Mouse (Mus musculus) R1 (cell line): ENCODE data around the gene Hbq1b.

Source experiments
- DNase-seq: peaks from one replicate; pipeline ENCODE4 v3.0.0-alpha.2; 2018; ENCODE audit warnings: low read depth, low spot score

Gene Hbq1b

DNA sequence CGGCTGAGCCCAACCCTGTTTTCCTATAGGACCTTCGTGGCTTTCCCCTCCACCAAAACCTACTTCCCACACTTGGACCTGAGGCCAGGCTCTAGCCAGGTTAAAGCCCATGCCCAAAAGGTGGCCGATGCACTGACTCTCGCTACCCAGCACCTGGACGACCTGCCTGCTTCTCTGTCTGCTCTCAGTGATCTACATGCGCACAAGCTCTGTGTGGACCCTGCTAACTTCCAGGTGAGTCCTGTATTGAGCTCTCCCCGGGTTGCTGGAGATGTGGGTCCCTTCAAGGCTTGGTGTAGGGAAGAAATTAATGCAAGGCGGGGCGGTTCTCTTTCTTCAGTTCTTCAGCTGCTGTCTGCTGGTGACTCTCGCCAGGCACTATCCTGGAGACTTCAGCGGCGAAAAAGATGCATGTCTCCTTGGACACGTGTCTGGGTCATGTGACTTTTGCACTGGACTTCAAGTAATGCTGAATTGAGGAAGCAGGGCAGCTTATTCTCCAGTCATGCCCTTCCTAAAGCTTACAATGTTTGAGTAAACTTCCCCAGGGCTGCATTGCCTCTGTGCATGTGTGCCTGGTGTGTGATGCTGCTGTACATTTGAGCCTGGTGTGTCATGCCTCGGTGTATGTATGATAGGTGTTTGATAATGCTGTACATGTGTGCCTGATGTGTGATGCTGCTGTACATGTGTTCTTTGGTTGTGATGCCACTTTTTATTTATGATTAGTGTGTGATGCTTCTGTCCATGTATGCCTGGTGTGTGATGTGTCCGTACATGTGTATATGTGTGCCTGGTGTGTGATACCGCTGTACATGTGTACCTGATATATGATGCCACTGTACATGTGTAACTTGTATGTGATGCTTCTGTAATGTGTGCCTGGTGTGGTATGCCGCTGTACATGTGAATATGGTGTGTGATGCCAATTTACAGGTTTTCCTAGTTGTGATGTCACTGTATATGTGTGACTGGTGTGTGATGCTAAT, 13.8 kb downstream of the Hbq1b start:
- DNase-seq, result peak; percentile 31

DNA sequence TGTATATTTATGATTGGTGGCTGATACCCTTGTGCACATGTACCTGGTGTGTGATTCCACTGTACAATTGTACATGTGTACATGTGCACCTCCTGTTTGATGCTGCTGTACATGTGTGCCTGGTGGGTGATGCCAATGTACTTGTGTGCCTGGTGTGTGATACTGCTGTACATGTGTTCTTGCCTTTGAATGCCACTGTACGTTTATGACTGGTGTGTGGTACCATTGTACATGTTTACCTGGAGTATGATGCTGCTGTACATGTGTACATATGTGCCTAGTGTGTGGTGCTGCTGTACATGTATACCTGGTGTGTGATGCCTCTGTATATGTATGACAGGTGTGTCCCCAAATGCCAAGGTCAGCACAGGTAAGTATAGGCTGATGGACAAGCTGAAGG, 14.7 kb downstream of the Hbq1b start:
- DNase-seq, result no peak

DNA sequence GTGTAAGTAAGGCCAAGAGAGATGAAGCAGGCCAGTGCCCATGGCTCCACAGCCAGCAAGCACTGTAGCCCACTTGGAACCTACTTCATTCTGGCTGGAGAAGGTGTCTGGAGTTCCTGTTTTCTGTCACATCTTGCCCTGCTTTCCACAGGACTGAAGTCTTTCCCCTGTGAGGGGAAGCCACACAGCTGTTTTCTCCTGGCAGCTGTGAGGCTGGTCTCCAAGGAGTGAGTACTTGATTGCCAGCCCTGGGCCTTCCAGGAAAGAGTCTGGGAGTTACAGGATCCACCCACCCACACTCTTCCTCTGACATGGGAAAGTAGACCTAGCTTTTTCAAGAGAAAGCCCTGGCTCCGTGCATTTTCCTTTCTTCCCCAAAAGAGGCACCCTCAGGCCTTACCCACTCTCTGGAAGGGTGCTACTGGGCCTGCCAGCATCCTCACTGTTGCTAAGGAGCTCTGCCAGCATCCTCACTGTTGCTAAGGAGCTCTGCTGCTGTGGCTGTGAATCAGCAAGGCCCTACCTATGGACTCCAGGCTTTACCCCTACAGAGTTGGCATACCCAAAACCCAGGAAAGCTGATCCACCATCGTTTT, 16.2 kb downstream of the Hbq1b start:
- DNase-seq, result no peak

DNA sequence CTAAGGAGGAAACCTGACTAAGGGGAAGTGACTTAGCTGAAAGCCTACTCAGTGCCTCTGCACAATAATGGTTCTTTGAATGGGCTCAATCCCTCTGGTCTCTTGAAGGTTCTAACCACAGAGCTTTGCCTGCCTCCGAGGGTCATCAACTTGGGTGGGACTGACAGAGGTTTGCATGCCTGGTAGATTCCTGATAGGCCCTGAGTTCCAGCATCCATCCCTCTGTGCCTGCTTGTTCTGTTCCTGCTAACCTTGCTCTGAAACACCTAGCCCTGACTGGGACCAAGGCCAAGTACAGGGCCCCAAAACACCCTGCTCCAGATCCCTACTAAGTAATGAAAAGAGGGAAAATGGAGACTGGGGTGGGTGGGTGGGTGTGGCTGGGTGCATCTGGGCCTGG, 16.7 kb downstream of the Hbq1b start:
- no peak for DNase-seq

DNA sequence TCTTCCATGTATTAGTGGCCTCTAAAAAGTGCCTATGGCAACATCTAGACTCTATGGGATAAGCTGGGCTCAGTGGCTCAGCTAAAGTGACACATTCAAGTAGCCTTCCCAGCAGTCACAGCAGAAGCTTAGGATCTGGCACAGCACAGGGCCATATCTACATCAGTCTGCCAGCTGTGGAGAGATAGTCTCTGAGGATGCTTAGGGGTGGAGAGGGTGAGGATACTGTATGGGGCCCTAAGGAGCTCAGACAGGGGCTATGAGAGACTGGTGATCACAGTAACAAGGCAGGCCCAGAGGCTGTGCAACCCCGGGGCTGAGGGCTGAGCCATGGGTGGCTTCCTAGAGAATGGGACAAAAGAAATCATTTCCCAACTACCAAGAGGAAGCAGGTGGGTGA, 20.2 kb downstream of the Hbq1b start:
- DNase-seq, result no peak

DNA sequence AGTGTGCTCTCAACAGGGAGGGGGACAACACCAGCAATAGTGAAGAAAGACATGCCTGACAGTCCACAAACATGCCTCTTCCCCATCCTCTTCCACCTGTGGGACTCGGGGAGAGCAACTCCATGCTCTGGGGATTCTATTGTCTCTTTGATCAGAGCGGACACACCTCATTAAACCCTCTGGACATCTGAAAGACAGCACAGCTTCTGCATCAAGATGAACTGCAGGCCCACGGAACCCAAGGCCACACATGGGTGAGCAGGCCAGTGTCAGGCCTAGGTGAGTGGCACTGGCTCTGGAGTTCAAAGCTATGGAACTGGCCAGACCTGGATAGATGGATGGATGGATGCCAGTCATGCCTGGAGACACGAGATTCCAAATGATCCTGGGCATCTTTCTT, 22.7 kb downstream of the Hbq1b start:
- DNase-seq, result no peak

DNA sequence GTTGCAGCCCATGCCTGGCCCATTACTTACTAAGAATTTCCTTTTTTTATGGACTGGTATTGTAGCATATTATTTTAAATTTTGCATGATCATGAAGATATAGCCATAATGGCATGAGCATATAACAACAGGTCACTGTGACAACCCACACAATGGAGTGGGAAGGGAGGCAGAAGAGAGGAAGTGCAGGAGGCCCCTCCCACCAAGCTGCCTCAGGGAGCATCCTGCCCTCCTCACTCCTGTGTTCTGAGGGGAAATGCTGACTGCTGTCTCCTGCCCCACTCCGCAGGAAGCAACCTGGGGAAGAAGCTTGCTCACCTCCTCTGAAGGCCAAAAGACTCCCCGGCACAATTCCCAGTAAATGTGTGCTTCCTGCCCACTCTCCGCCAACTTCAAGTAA, 23.2 kb downstream of the Hbq1b start:
- DNase-seq, result no peak

DNA sequence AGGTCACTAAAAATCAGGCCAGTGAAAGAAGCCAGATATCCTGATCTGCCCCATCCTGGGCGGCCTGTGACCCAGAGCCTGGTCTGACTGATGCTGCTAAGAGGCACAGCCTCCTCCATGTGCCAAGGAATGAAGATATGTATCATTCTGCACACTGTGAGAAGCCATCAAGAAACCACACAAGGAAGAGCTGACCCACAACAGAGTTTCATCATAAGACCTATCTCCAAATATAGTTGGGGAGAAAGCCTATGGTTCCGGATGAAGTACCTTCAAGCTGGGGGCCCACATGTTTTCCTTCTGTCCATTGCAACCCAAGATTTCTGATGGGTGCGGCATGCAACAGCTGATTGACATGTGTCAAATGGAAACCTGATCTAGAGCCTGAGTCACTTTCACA, 29.2 kb downstream of the Hbq1b start:
- no peak for DNase-seq

DNA sequence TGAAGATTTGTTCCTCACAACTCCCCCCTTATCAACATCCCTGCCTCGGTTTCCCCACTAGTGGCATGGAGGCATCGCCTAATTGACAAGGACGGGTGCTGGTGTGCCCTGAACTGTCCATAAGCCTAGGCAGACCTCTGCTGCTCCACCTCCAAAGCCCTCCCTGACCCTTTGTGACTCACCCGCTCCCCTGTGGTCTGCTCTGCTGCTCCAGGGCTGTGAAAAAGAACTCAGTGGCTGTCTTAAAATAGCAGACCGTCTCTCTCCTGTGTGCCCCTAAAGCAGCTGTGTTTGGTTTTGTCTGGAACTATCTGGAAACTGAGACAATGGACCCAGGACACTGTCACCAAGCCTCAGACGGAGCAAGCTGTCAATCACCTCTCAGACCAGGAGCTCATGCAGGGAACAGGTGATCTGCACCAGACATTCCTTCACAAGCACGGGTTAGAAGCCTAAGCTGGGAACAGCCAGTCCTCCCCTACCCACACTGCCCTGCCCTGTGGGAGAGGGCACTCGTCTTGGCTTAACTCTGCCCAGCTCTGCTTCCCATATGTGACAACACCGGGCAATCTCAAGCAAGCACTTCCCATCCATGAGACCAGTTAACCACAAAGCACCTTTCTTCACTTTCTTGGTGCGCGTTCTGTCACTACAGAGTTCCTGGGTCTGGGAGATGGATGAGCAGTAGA, 33.9 kb downstream of the Hbq1b start:
- DNase-seq, result peak; percentile 39

DNA sequence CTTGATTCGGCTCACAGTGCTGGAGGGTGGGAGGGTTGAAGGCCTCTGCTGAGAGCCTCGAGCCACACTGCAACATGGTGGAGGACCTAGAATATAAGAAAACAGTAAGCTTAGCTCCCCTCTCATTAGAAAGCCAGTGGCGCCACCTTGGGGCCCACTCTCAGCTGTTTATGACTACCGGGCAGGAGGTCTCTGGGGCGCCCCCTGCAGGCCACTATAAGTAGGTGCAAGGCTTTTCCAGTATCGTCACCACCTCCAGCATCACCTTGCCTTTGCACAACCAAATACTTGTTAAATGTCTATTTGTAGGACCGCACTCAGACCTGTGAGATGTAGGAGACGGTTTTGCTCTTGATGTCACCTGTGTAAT, 34.4 kb downstream of the Hbq1b start:
- peak; percentile 86 for DNase-seq

DNA sequence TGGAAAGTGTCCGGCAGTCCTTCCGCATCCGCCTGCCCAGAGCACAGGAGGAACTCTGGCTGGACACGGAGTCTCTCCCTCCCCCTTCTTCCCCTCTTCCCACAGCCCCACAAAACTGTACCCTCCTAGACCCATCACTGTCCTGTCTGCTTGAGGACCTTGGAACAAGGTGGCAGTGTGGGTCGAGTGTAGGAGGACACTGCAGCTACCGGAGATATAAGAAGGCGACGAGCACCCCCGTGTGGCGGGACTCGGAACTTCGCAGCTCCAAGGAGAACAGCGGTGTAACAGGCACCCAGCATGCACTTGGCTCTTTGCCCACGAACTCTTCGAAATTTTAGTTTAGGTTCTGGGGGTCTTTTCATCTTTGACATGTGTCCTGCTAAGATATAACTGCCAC, 37.8 kb downstream of the Hbq1b start:
- DNase-seq, result peak; percentile 84

DNA sequence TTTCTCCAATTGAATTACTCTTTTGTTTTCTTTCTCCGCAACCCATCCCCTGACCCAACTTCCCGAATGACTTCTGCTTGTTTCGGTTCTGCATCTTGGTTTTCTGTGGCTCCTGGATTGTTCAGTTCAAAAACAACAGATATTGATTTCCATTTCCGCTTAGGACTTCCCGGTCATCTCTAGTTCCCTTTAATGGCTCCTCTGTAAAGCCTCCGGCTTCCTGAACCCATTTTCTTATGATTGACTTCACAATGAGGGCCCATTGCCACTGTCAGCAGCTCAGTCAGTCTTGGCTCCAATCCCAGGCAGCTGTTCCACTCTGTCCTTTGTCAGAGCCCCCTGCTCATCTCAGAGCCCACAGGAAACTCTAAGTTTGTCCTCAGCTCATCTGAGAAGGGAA, 44.3 kb downstream of the Hbq1b start:
- DNase-seq, result no peak

DNA sequence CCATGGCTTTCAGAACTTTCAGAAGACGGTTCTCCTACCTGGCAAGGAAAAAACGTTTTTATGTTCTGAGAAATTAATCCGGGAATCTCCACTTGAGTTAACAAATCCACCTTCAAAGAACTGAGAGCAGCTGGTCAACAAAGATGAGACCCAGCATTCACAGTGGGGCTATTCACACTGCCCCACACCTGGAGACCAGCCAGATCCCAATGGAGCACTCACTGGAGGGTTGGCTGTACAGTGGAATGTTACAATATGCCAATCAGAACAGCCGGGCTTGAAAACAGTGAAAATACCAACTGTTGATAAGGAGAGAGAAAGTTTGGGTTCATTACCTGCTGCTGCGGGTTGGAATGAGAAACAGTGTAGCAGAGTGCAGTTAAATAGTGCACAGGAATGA, 45.1 kb downstream of the Hbq1b start:
- DNase-seq, result no peak

DNA sequence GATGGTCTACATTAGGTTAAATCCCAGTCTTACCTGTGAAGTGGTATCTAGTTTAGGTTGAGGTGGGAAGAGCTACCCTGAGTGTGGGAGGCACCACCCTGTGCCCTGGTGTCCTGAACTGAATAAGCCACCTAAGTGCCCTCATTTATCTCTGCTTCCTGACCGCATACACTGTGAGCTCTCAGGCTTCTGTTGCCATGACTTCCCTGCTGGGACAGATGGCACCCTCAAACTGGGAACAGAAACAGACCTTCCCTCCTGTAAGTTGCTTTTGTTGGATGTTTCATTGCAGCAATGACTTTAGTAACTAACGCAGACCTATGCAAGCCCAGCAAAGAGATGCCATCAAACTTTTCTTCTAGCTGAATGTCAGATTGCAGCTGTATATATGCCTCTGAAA, 46.5 kb downstream of the Hbq1b start:
- no peak for DNase-seq

DNA sequence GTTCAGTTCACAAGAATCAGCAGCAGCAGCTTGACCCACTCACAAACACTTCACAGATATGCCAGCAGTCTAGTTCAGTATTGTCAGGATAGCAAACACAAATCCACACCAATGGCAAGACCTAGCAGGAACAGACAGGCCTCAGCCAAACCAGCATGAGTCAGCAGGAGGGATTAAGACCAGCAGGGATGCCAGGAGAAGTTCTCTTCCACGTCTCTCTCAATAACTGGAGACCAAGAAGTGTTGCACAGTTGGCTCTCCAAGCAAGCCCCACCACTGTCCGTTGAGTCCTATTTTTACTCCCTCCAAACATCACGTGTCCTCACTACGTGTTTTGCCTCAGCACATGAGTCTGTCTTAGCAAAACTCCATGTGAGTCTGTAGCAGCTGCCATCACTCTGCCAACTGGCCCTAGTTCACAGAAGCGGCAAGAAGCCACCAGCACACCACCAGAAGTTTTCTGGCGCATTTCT, 49.7 kb downstream of the Hbq1b start:
- DNase-seq, result no peak
